Mouse (Mus musculus): ENCODE data around the gene Ptbp1. TPM values are rescaled to one million over a fixed set of nuclear protein-coding genes. Genes with fewer than 3 reads are reported as not detected.

The Ptbp1 gene
- polyA plus RNA-seq (2014; fragmentation: Illumina TruSeq; extraction: RNeasy Lipid Tissue Mini Kit (QIAGEN cat#74804); ENCODE audit: insufficient read depth, low read depth, low replicate concordance): 81.3 TPM

DNA sequence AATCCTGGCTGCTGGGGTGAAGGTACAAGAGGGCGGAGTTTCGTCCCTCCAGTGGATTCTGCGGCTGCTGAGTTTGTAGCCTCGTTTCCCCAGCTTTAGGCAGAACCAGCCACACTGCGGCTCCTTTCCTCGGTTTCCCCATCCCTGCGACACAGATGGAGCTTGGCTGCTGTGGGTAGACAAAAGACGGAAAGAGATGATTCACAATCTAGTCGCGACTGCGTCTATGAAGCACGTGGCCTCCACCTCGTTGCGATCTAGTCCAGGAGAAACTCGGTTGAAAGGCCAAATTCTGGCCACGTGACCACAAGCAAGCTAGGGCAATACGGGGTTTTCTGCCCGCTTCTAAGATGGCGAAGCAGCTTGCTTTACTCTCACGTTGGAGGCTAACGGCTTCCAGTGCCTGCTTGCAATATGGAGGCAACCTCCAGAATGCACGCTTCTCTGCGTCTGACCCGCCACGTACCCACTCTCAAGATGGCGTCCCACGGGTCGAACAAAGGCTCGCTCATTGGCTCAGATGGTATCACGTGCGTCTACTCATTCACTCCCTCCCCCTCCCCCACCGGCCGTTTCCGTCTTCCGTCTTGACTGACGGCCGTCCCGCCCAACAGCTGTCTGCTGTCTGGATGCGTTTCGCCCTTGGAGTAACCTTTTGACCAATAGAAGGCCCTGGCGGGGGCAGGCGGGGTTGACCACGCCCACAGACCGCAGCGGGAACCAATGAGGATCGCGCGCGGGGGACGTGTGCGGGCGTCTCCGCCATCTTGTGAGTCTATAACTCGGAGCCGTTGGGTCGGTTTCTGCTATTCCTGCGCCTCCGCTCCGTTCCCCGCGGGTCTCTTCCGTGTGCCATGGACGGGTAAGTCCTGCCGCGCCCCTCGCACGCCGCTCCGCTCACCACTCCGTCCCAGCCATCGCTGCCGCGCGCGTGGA is at the start of gene Ptbp1:
Gene Ptbp1, plus strand, starts transcription at position 568 of the 936 bp plus-strand sequence.

GRCm38 (mm10) chr10:79820782-79821181 is 33.4 kb upstream of the Ptbp1 start, which contains the start of gene Misp:
TSS of gene Misp (plus strand) at chr10:79820989.

GRCm38 (mm10) chr10:79874290-79874862 is 20.1 kb downstream of the Ptbp1 start, which contains the start of the genes Prtn3 and Plppr3:
TSS of gene Prtn3 (plus strand) at chr10:79874476.
TSS of gene Plppr3 (minus strand) at chr10:79874634.

GRCm38 (mm10) chr10:79886054-79886453 is 31.8 kb downstream of the Ptbp1 start, which contains the start of gene Elane:
TSS of gene Elane (plus strand) at chr10:79886247.

GRCm38 (mm10) chr10:79890670-79891069 is 36.4 kb downstream of the Ptbp1 start, which contains the start of gene Cfd:
TSS of gene Cfd (plus strand) at chr10:79890853.

DNA sequence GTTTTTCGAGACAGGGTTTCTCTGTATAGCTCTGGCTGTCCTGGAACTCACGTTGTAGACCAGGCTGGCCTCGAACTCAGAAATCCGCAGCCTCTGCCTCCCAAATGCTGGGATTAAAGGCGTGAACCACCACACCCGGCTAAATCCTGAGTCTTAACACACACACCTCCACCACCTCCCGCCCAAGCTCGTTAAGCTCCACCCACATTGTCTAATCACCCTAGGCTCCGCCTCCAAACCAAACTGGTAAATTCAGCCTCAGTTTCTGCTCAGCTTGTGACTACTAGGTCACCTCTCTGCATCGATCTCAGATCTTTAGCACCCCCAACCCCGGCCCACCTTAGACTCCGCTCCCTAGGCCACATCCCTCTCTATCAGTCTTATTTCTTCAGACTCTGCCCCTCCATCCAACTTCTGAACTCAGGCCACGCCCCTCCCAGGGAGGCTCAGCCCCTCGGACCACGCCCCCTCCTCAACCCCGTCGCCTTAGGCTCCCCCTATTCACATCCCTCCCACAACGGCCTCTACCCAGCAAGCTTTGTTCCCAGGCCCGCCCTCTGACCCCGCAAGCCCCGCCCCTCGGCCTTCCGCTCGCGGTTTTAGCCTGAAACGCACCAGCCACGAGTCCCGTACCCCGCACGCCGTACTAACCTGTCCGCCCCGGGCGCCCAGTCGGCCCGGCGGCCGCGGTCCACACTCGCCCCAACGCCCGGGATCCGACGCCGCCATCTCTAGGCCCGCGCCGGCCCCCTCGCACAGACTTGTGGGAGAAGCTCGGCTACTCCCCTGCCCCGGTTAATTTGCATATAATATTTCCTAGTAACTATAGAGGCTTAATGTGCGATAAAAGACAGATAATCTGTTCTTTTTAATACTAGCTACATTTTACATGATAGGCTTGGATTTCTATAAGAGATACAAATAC is 54.2 kb downstream of the Ptbp1 start, which contains the start of gene Med16:
Gene Med16, minus strand, starts transcription at position 757 of the 925 bp plus-strand sequence.

DNA sequence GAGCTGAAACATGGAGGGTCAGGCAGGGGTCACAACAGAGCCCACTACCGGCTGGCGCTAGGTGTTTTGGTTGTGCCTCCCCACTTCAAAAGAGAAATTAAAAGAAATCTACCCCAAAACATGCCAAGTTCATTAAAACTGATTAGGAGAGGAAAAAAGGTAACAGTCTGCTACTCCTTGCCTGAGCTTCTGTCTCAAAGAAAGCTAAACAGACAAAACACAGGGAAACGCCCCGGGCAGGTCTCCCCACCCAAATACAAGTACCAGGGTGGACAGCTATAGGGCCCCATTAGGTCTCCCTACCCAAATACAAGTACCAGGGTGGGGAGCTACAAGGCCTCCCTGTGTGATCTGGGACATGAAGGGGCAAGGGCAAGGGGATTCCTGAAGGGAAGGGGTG is 56.3 kb downstream of the Ptbp1 start, which contains the start of gene Gm26602:
Gene Gm26602, plus strand, starts transcription at position 301 of the 400 bp plus-strand sequence.

Other genes with a start within 250 kb of the Ptbp1 start
- gene C2cd4c, start 240.4 kb upstream of the Ptbp1 start, polyA plus RNA-seq (2014; fragmentation: Illumina TruSeq; extraction: RNeasy Lipid Tissue Mini Kit (QIAGEN cat#74804); ENCODE audit: insufficient read depth, low read depth, low replicate concordance): not detected
- 1.1 TPM for gene Shc2, start 216.5 kb upstream of the Ptbp1 start, polyA plus RNA-seq (2014; fragmentation: Illumina TruSeq; extraction: RNeasy Lipid Tissue Mini Kit (QIAGEN cat#74804); ENCODE audit: insufficient read depth, low read depth, low replicate concordance)
- not detected for gene Odf3l2, start 208.7 kb upstream of the Ptbp1 start, polyA plus RNA-seq (2014; fragmentation: Illumina TruSeq; extraction: RNeasy Lipid Tissue Mini Kit (QIAGEN cat#74804); ENCODE audit: insufficient read depth, low read depth, low replicate concordance)
- gene Madcam1, start 189.9 kb upstream of the Ptbp1 start, polyA plus RNA-seq (2014; fragmentation: Illumina TruSeq; extraction: RNeasy Lipid Tissue Mini Kit (QIAGEN cat#74804); ENCODE audit: insufficient read depth, low read depth, low replicate concordance): not detected
- 27.9 TPM for gene Tpgs1, start 185.1 kb upstream of the Ptbp1 start, polyA plus RNA-seq (2014; fragmentation: Illumina TruSeq; extraction: RNeasy Lipid Tissue Mini Kit (QIAGEN cat#74804); ENCODE audit: insufficient read depth, low read depth, low replicate concordance)
- 73.4 TPM for gene Cdc34, start 172.2 kb upstream of the Ptbp1 start, polyA plus RNA-seq (2014; fragmentation: Illumina TruSeq; extraction: RNeasy Lipid Tissue Mini Kit (QIAGEN cat#74804); ENCODE audit: insufficient read depth, low read depth, low replicate concordance)
- gene Gzmm, start 165.4 kb upstream of the Ptbp1 start, polyA plus RNA-seq (2014; fragmentation: Illumina TruSeq; extraction: RNeasy Lipid Tissue Mini Kit (QIAGEN cat#74804); ENCODE audit: insufficient read depth, low read depth, low replicate concordance): 1.4 TPM
- 666 TPM for gene Bsg, start 149.9 kb upstream of the Ptbp1 start, polyA plus RNA-seq (2014; fragmentation: Illumina TruSeq; extraction: RNeasy Lipid Tissue Mini Kit (QIAGEN cat#74804); ENCODE audit: insufficient read depth, low read depth, low replicate concordance)
- 0.48 TPM for gene Hcn2, start 137.8 kb upstream of the Ptbp1 start, polyA plus RNA-seq (2014; fragmentation: Illumina TruSeq; extraction: RNeasy Lipid Tissue Mini Kit (QIAGEN cat#74804); ENCODE audit: insufficient read depth, low read depth, low replicate concordance)
- 19.4 TPM for gene Polrmt, start 107.8 kb upstream of the Ptbp1 start, polyA plus RNA-seq (2014; fragmentation: Illumina TruSeq; extraction: RNeasy Lipid Tissue Mini Kit (QIAGEN cat#74804); ENCODE audit: insufficient read depth, low read depth, low replicate concordance)
- not detected for gene Fgf22, start 99.4 kb upstream of the Ptbp1 start, polyA plus RNA-seq (2014; fragmentation: Illumina TruSeq; extraction: RNeasy Lipid Tissue Mini Kit (QIAGEN cat#74804); ENCODE audit: insufficient read depth, low read depth, low replicate concordance)
- gene Rnf126, start 87.5 kb upstream of the Ptbp1 start, polyA plus RNA-seq (2014; fragmentation: Illumina TruSeq; extraction: RNeasy Lipid Tissue Mini Kit (QIAGEN cat#74804); ENCODE audit: insufficient read depth, low read depth, low replicate concordance): 25.3 TPM
- 20.4 TPM for gene Fstl3, start 77.2 kb upstream of the Ptbp1 start, polyA plus RNA-seq (2014; fragmentation: Illumina TruSeq; extraction: RNeasy Lipid Tissue Mini Kit (QIAGEN cat#74804); ENCODE audit: insufficient read depth, low read depth, low replicate concordance)
- 0.08 TPM for gene Prss57, start 63.5 kb upstream of the Ptbp1 start, polyA plus RNA-seq (2014; fragmentation: Illumina TruSeq; extraction: RNeasy Lipid Tissue Mini Kit (QIAGEN cat#74804); ENCODE audit: insufficient read depth, low read depth, low replicate concordance)
- 18.7 TPM for gene Palm, start 60.9 kb upstream of the Ptbp1 start, polyA plus RNA-seq (2014; fragmentation: Illumina TruSeq; extraction: RNeasy Lipid Tissue Mini Kit (QIAGEN cat#74804); ENCODE audit: insufficient read depth, low read depth, low replicate concordance)
- gene Misp, start 33.4 kb upstream of the Ptbp1 start, polyA plus RNA-seq (2014; fragmentation: Illumina TruSeq; extraction: RNeasy Lipid Tissue Mini Kit (QIAGEN cat#74804); ENCODE audit: insufficient read depth, low read depth, low replicate concordance): 3.5 TPM
- 2.2 TPM for gene Prtn3, start 20.0 kb downstream of the Ptbp1 start, polyA plus RNA-seq (2014; fragmentation: Illumina TruSeq; extraction: RNeasy Lipid Tissue Mini Kit (QIAGEN cat#74804); ENCODE audit: insufficient read depth, low read depth, low replicate concordance)
- gene Plppr3, start 20.2 kb downstream of the Ptbp1 start, polyA plus RNA-seq (2014; fragmentation: Illumina TruSeq; extraction: RNeasy Lipid Tissue Mini Kit (QIAGEN cat#74804); ENCODE audit: insufficient read depth, low read depth, low replicate concordance): 3.4 TPM
- gene Elane, start 31.8 kb downstream of the Ptbp1 start, polyA plus RNA-seq (2014; fragmentation: Illumina TruSeq; extraction: RNeasy Lipid Tissue Mini Kit (QIAGEN cat#74804); ENCODE audit: insufficient read depth, low read depth, low replicate concordance): not detected
- gene Cfd, start 36.4 kb downstream of the Ptbp1 start, polyA plus RNA-seq (2014; fragmentation: Illumina TruSeq; extraction: RNeasy Lipid Tissue Mini Kit (QIAGEN cat#74804); ENCODE audit: insufficient read depth, low read depth, low replicate concordance): 873 TPM
- 12.4 TPM for gene Med16, start 54.5 kb downstream of the Ptbp1 start, polyA plus RNA-seq (2014; fragmentation: Illumina TruSeq; extraction: RNeasy Lipid Tissue Mini Kit (QIAGEN cat#74804); ENCODE audit: insufficient read depth, low read depth, low replicate concordance)
- not detected for gene Gm26602, start 56.4 kb downstream of the Ptbp1 start, polyA plus RNA-seq (2014; fragmentation: Illumina TruSeq; extraction: RNeasy Lipid Tissue Mini Kit (QIAGEN cat#74804); ENCODE audit: insufficient read depth, low read depth, low replicate concordance)
- gene Kiss1r, start 62.5 kb downstream of the Ptbp1 start, polyA plus RNA-seq (2014; fragmentation: Illumina TruSeq; extraction: RNeasy Lipid Tissue Mini Kit (QIAGEN cat#74804); ENCODE audit: insufficient read depth, low read depth, low replicate concordance): 3.0 TPM
- 59.6 TPM for gene R3hdm4, start 66.8 kb downstream of the Ptbp1 start, polyA plus RNA-seq (2014; fragmentation: Illumina TruSeq; extraction: RNeasy Lipid Tissue Mini Kit (QIAGEN cat#74804); ENCODE audit: insufficient read depth, low read depth, low replicate concordance)
- 2.2 TPM for gene Arid3a, start 72.6 kb downstream of the Ptbp1 start, polyA plus RNA-seq (2014; fragmentation: Illumina TruSeq; extraction: RNeasy Lipid Tissue Mini Kit (QIAGEN cat#74804); ENCODE audit: insufficient read depth, low read depth, low replicate concordance)
- 25.0 TPM for gene Wdr18, start 105.7 kb downstream of the Ptbp1 start, polyA plus RNA-seq (2014; fragmentation: Illumina TruSeq; extraction: RNeasy Lipid Tissue Mini Kit (QIAGEN cat#74804); ENCODE audit: insufficient read depth, low read depth, low replicate concordance)
- gene Grin3b, start 116.3 kb downstream of the Ptbp1 start, polyA plus RNA-seq (2014; fragmentation: Illumina TruSeq; extraction: RNeasy Lipid Tissue Mini Kit (QIAGEN cat#74804); ENCODE audit: insufficient read depth, low read depth, low replicate concordance): not detected
- 67.1 TPM for gene Tmem259, start 129.9 kb downstream of the Ptbp1 start, polyA plus RNA-seq (2014; fragmentation: Illumina TruSeq; extraction: RNeasy Lipid Tissue Mini Kit (QIAGEN cat#74804); ENCODE audit: insufficient read depth, low read depth, low replicate concordance)
- 208 TPM for gene Cnn2, start 134.2 kb downstream of the Ptbp1 start, polyA plus RNA-seq (2014; fragmentation: Illumina TruSeq; extraction: RNeasy Lipid Tissue Mini Kit (QIAGEN cat#74804); ENCODE audit: insufficient read depth, low read depth, low replicate concordance)
- 7.0 TPM for gene Abca7, start 142.1 kb downstream of the Ptbp1 start, polyA plus RNA-seq (2014; fragmentation: Illumina TruSeq; extraction: RNeasy Lipid Tissue Mini Kit (QIAGEN cat#74804); ENCODE audit: insufficient read depth, low read depth, low replicate concordance)
- 36.5 TPM for gene Arhgap45, start 162.2 kb downstream of the Ptbp1 start, polyA plus RNA-seq (2014; fragmentation: Illumina TruSeq; extraction: RNeasy Lipid Tissue Mini Kit (QIAGEN cat#74804); ENCODE audit: insufficient read depth, low read depth, low replicate concordance)
- 120 TPM for gene Polr2e, start 185.4 kb downstream of the Ptbp1 start, polyA plus RNA-seq (2014; fragmentation: Illumina TruSeq; extraction: RNeasy Lipid Tissue Mini Kit (QIAGEN cat#74804); ENCODE audit: insufficient read depth, low read depth, low replicate concordance)
- gene Gpx4, start 192.7 kb downstream of the Ptbp1 start, polyA plus RNA-seq (2014; fragmentation: Illumina TruSeq; extraction: RNeasy Lipid Tissue Mini Kit (QIAGEN cat#74804); ENCODE audit: insufficient read depth, low read depth, low replicate concordance): 1,013 TPM